Mouse (Mus musculus) erythroid progenitor cell, adult 5-6 weeks (primary cell): ENCODE data around the gene A430089I19Rik. TPM values are rescaled to one million over a fixed set of nuclear protein-coding genes. Genes with fewer than 3 reads are reported as not detected.
"Not testable (repeated sequence)": the region's sequence is repeated elsewhere in the genome, so short reads cannot be mapped to it uniquely, and the experiment has no call there.

Experiments
- ATAC-seq: replicated peaks from 2 replicates; pipeline ENCODE4 v1.8.0; 2016; ENCODE audit warnings: moderate number of reproducible peaks, mild to moderate bottlenecking, moderate TSS enrichment, inconsistent platforms; ENCODE audit not compliant: poor library complexity, low FRiP score, severe bottlenecking
- total RNA-seq, 2 experiments: library from RNA; stranded (forward) in 1 of 2; stranded (reverse) in 1 of 2; fragments of 150-400 nt in 1 of 2; fragments of 186-747, 209-891 nt in 1 of 2; gene quantifications; 2 replicates each; pipeline versions ENCODE4 v1.2.3 to v1.2.4; 2015 to 2017; ENCODE audit warnings: low replicate concordance in 2 of 2

A430089I19Rik gene
- total RNA-seq (2015; ENCODE audit: low replicate concordance) (not detected in 2 replicates), total RNA-seq (2017; ENCODE audit: low replicate concordance) (not detected in 2 replicates)

DNA sequence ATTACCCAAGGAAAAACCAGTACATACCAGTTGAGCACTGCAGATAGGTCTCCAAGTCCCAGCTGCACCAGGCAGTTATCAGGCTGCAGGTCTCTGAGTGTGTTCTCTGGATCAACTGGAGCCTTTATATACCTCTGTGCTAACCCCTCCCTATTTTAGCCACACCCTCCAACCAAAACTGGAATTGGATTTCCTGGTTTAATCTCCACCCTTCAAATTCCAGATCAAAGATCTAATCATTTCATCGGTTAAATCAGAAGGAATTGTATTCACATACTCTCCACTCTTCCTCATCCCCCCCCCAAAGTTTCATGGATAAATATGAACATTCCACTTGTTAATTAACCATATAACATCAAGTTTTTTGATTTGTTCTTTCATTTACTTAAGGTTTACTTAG, at the start of gene A430089I19Rik:
A430089I19Rik (minus strand) TSS at position 101 of the 400 bp plus-strand sequence.
- ATAC-seq = not testable (repeated sequence)

DNA sequence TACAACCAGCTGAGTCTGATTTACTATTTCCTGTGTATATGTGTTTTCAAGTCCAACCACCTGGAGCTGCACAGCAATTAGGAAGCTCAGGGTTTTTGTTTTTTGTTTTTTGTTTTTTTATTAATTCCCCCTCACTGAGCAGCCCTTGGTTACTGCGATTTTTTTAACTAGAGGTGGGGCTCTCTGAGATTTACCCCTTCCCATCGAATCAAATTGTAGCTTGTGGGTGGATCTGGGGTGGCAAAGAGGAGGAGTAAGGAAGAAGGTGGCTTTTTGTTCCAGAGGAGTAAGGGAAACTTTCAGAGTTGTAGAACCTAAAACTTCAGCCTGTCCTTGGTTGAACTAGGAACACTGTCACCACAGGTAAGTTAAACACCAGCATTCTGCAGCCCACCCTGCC, 32.9 kb upstream of the A430089I19Rik start, which contains the start of gene AA792892:
AA792892 (plus strand) TSS at position 301 of the 400 bp plus-strand sequence.
- ATAC-seq = not testable (repeated sequence)

DNA sequence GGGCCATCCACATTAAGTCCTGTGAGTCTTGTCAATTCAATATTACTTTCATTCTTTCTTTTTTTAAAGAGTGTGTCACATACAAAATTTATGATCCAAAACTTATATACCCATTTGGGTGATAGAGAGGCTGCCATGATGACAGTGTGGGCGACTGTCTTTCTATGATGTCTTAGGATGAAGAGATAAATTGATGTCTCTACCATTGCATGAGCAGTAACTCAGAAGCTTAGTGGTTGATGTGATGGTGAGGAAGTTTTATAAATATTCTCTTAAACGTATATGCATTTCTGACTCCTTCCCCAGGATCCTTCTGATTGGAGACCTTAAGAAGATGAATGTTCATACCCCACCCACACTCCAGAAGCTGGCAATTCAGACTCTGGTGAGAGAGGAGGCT, 7.5 kb upstream of the A430089I19Rik start, which contains the start of gene Gm6502:
Gm6502 (plus strand) TSS at position 301 of the 400 bp plus-strand sequence.
- ATAC-seq = not testable (repeated sequence)

Other genes with a start within 250 kb of the A430089I19Rik start
- not detected in 2 replicates for gene BC061212, start 236.3 kb downstream of the A430089I19Rik start, total RNA-seq (2015; ENCODE audit: low replicate concordance)
- not detected in 2 replicates for gene BC061212, start 236.3 kb downstream of the A430089I19Rik start, total RNA-seq (2017; ENCODE audit: low replicate concordance)
- not detected in 2 replicates for gene Gm6351, start 230.4 kb downstream of the A430089I19Rik start, total RNA-seq (2015; ENCODE audit: low replicate concordance)
- gene Gm6351, start 230.4 kb downstream of the A430089I19Rik start, total RNA-seq (2017; ENCODE audit: low replicate concordance) = not detected in 2 replicates
- not detected in 2 replicates for gene Gm3106, start 88.8 kb downstream of the A430089I19Rik start, total RNA-seq (2015; ENCODE audit: low replicate concordance)
- not detected in 2 replicates for gene Gm3106, start 88.8 kb downstream of the A430089I19Rik start, total RNA-seq (2017; ENCODE audit: low replicate concordance)
- gene Gm6502, start 7.6 kb upstream of the A430089I19Rik start, total RNA-seq (2015; ENCODE audit: low replicate concordance) = not detected in 2 replicates
- gene Gm6502, start 7.6 kb upstream of the A430089I19Rik start, total RNA-seq (2017; ENCODE audit: low replicate concordance) = not detected in 2 replicates
- not detected in 2 replicates for gene AA792892, start 33.0 kb upstream of the A430089I19Rik start, total RNA-seq (2015; ENCODE audit: low replicate concordance)
- not detected in 2 replicates for gene AA792892, start 33.0 kb upstream of the A430089I19Rik start, total RNA-seq (2017; ENCODE audit: low replicate concordance)
- gene Gm7682, start 139.0 kb upstream of the A430089I19Rik start, total RNA-seq (2015; ENCODE audit: low replicate concordance) = not detected in 2 replicates
- gene Gm7682, start 139.0 kb upstream of the A430089I19Rik start, total RNA-seq (2017; ENCODE audit: low replicate concordance) = not detected in 2 replicates
- not detected in 2 replicates for gene Gm3139, start 219.5 kb upstream of the A430089I19Rik start, total RNA-seq (2015; ENCODE audit: low replicate concordance)
- gene Gm3139, start 219.5 kb upstream of the A430089I19Rik start, total RNA-seq (2017; ENCODE audit: low replicate concordance) = not detected in 2 replicates